In the genomic region with DNA sequence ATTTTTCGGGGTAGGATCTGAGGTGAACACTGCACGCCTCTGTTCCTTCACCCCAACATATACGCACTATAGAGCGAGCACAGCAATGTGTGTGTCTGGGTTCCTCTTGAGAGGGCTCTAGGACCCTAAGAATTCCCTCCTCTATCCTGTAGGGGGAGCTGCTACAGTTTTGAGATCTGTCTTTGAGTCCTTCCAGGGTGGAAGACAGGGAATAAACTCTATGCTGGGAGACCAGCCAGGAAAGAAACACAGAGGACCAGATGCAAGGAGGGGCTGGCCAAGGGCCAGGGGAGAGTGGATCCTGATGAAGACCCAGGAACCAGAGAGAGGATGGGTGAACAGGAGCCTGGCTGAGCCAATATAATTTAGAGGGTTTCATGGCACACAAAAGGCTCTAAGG, we compare ENCODE assay signal across 12 mouse cellular contexts. TPM values are rescaled to one million over a fixed set of nuclear protein-coding genes. Genes with fewer than 3 reads are reported as not detected.
DNase-seq lines count a peak whose midpoint lies in the region; ATAC-seq and TF ChIP-seq lines count a peak whose summit lies in the region.
"Had no signal": no experiment of that assay in that cellular context is flagged by ENCODE, and none has a peak within 500 bp of the region (broad histone marks: within the 10 kb centered on the region; RNA-seq: fewer than 3 reads in every experiment).

No protein-coding gene starts in this region.

- no peak overlapping the region for H3K4me2 ChIP-seq in intestine, embryonic 14.5 days (ENCODE audit: low read length)
- no peak overlapping the region for H3K4me2 ChIP-seq in intestine, embryonic 16.5 days (ENCODE audit: low read depth, low read length)
- H3K4me2 ChIP-seq: embryonic facial prominence, embryonic 13.5 days had no signal

- H3K27ac ChIP-seq in intestine, embryonic 14.5 days (ENCODE audit: low read depth), result no peak overlapping the region
- no peak overlapping the region for H3K27ac ChIP-seq in intestine, embryonic 16.5 days (ENCODE audit: low read length)
- no peak overlapping the region for H3K27ac ChIP-seq in ES-E14 (ENCODE audit: insufficient read depth, low read depth, low read length, poor library complexity, severe bottlenecking)
- H3K27ac ChIP-seq: embryonic facial prominence, embryonic 13.5 days had no signal

- H3K9me3 ChIP-seq in intestine, embryonic 14.5 days (ENCODE audit: control insufficient read depth, low read length), result no peaks in the 10 kb centered on the region
- no peaks in the 10 kb centered on the region for H3K9me3 ChIP-seq in intestine, embryonic 16.5 days (ENCODE audit: control insufficient read depth, low read length)
- no peaks in the 10 kb centered on the region for H3K9me3 ChIP-seq in ES-E14 (ENCODE audit: control insufficient read depth, insufficient read depth, low read depth, low read length)
- H3K9me3 ChIP-seq: embryonic facial prominence, embryonic 13.5 days had no signal

- no peak for ATAC-seq in intestine, embryonic 14.5 days (replicated peaks; ENCODE audit: low FRiP score, low TSS enrichment, low read depth)
- ATAC-seq in intestine, embryonic 16.5 days, result no peak

- DNase-seq in intestine, embryonic 14.5 days (ENCODE audit: low spot score), result peak; percentile 70
- peak; percentile 26 for DNase-seq in A20 (ENCODE audit: low read depth, low spot score)
- DNase-seq in ES-E14 (ENCODE audit: low read depth, low spot score), result peak; percentile 35
- peak; percentile 52 for DNase-seq in kidney, postnatal 10 days
- no peak for DNase-seq in spleen, postnatal 36 days (ENCODE audit: low spot score in 2 of 2)
- no peak for DNase-seq in spleen, adult 18-20 months
- DNase-seq: adrenal gland, postnatal 14 days had no signal

- no peaks in the 10 kb centered on the region for H3K27me3 ChIP-seq in intestine, embryonic 14.5 days (replicated peaks; ENCODE audit: control insufficient read depth, insufficient read depth, low read length)
- no peaks in the 10 kb centered on the region for H3K27me3 ChIP-seq in intestine, embryonic 16.5 days (replicated peaks; ENCODE audit: control insufficient read depth, insufficient read depth, low read length)

- H3K36me3 ChIP-seq in intestine, embryonic 14.5 days (ENCODE audit: control insufficient read depth, insufficient read depth, low read length), result no peaks in the 10 kb centered on the region
- H3K36me3 ChIP-seq in intestine, embryonic 16.5 days (ENCODE audit: control insufficient read depth, insufficient read depth, low read length), result no peaks in the 10 kb centered on the region
- H3K36me3 ChIP-seq in ES-E14 (ENCODE audit: control insufficient read depth, insufficient read depth, low read length, poor library complexity, severe bottlenecking), result no peaks in the 10 kb centered on the region
- H3K36me3 ChIP-seq: embryonic facial prominence, embryonic 13.5 days had no signal

- H3K4me1 ChIP-seq in intestine, embryonic 14.5 days (replicated peaks; ENCODE audit: control insufficient read depth, insufficient read depth, low read length), result peaks cover 21% of the 10 kb centered on the region; the same call in 1 of the 2 replicates
- peaks cover 15% of the 10 kb centered on the region for H3K4me1 ChIP-seq in intestine, embryonic 16.5 days (ENCODE audit: control insufficient read depth, insufficient read depth, low read length)
- H3K4me1 ChIP-seq in ES-E14 (ENCODE audit: control insufficient read depth in 2 of 2, insufficient read depth in 2 of 2, low read length in 2 of 2, poor library complexity in 1 of 2), result no peaks in the 10 kb centered on the region

- no peak overlapping the region for H3K9ac ChIP-seq in intestine, embryonic 14.5 days (ENCODE audit: low read length)
- H3K9ac ChIP-seq in intestine, embryonic 16.5 days (ENCODE audit: low read depth, low read length), result no peak overlapping the region
- no peak overlapping the region for H3K9ac ChIP-seq in ES-E14 (ENCODE audit: insufficient read depth, low read depth, low read length, poor library complexity, severe bottlenecking)
- H3K9ac ChIP-seq: embryonic facial prominence, embryonic 13.5 days had no signal

- no peak overlapping the region for H3K4me3 ChIP-seq in intestine, embryonic 14.5 days (ENCODE audit: low read depth, low read length)
- no peak overlapping the region for H3K4me3 ChIP-seq in intestine, embryonic 16.5 days (ENCODE audit: low read length)
- no peak overlapping the region for H3K4me3 ChIP-seq in ES-E14 (ENCODE audit: insufficient read depth in 1 of 2, low read depth in 1 of 2, low read length in 2 of 2, poor library complexity in 1 of 2, severe bottlenecking in 1 of 2)
- H3K4me3 ChIP-seq: embryonic facial prominence, embryonic 13.5 days; myocyte had no signal

- WGBS in intestine, embryonic 14.5 days, result 79% methylated on average over 4 of the region's 4 CpGs
- WGBS in intestine, embryonic 16.5 days, result 82% methylated on average over 4 of the region's 4 CpGs

- in situ Hi-C loops in ES-E14 (cut with MboI; ENCODE audit: low sequenced_read_pairs in 2 of 2, unreplicated experiment in 2 of 2), result no loop called here

TF ChIP-seq in ES-E14, 5 proteins besides CTCF, POLR2A, EP300 and RAD21:
- no peak for TF ChIP-seq HCFC1 (IDR thresholded peaks at IDR 0.05; ENCODE audit: borderline replicate concordance, insufficient read depth, low read length)
- no peak for TF ChIP-seq CHD2 (IDR thresholded peaks at IDR 0.05; ENCODE audit: low read depth, low read length)
- TF ChIP-seq MAFK (IDR thresholded peaks at IDR 0.05; ENCODE audit: insufficient read depth, low read depth, low read length), result no peak
- no peak for TF ChIP-seq ZNF384 (IDR thresholded peaks at IDR 0.05; ENCODE audit: low read depth, low read length)
- TF ChIP-seq ZC3H11A (IDR thresholded peaks at IDR 0.05; ENCODE audit: borderline replicate concordance, low read depth, low read length), result no peak

RNA-seq across cellular contexts. Expression of gene Tmem174, which starts 40.5 kb away (rescaled TPM):
- 0.15 and 0.20 TPM in 2 replicates for polyA plus RNA-seq in intestine, embryonic 14.5 days (2014; fragmentation: Nextera tagmentation; extraction: Ambion mirVana)
- polyA plus RNA-seq in intestine, embryonic 16.5 days (2015; fragmentation: Nextera tagmentation; extraction: Ambion mirVana), result 0.07 and 0.10 TPM in 2 replicates
- not detected in 2 replicates for total RNA-seq in ES-E14 (2012; rRNA removed)
- total RNA-seq: adrenal gland, postnatal 14 days; heart, adult 18-20 months; left cerebral cortex, postnatal 10 days had no signal
- polyA plus RNA-seq: embryonic facial prominence, embryonic 13.5 days; myocyte had no signal

Comparison
In these comparisons a context has a peak if more than half of its experiments do, and no peak if none do; other contexts are left out.
1. DNase-seq: peak in intestine, embryonic 14.5 days (single experiment), A20 (single experiment), ES-E14 (single experiment) and kidney, postnatal 10 days (single experiment); none in spleen, postnatal 36 days (0 of 2) and spleen, adult 18-20 months (0 of 2).